Mouse (Mus musculus): ENCODE results near the gene Rnf186.

The Rnf186 gene

GRCm38 (mm10) chr4:138966866-138967265 lies at the start of gene Rnf186:
TSS of gene Rnf186 (plus strand) at chr4:138967112.
- in situ Hi-C loops (cut with MboI; ENCODE audit: low pct_unique_long_range_greater_than_20kb in 1 of 2, low sequenced_read_pairs in 2 of 2, unreplicated experiment in 1 of 2) = no loop called here

- in situ Hi-C loops (cut with MboI; ENCODE audit: low pct_unique_long_range_greater_than_20kb in 1 of 2, low sequenced_read_pairs in 2 of 2, unreplicated experiment in 1 of 2) = no loop called here
These were observed 49.6 kb upstream of the Rnf186 start for GRCm38 (mm10) chr4:138917282-138917681.

GRCm38 (mm10) chr4:138921254-138922130 lies 45.4 kb upstream of the Rnf186 start:
- in situ Hi-C loops (cut with MboI; ENCODE audit: low pct_unique_long_range_greater_than_20kb in 1 of 2, low sequenced_read_pairs in 2 of 2, unreplicated experiment in 1 of 2) = no loop called here

GRCm38 (mm10) chr4:138922131-138922459 lies 44.8 kb upstream of the Rnf186 start:
- in situ Hi-C loops (cut with MboI; ENCODE audit: low pct_unique_long_range_greater_than_20kb in 1 of 2, low sequenced_read_pairs in 2 of 2, unreplicated experiment in 1 of 2) = no loop called here

- in situ Hi-C loops (cut with MboI; ENCODE audit: low pct_unique_long_range_greater_than_20kb in 1 of 2, low sequenced_read_pairs in 2 of 2, unreplicated experiment in 1 of 2) = loop anchor here in 1 of 2 experiments (5.0 kb wide), 2 partner anchors 77 to 152 kb away; partner anchors contain the start of gene Htr6
These were observed 41.4 kb upstream of the Rnf186 start for GRCm38 (mm10) chr4:138925561-138925960.

GRCm38 (mm10) chr4:138933862-138934261 lies 33.0 kb upstream of the Rnf186 start:
- in situ Hi-C loops (cut with MboI; ENCODE audit: low pct_unique_long_range_greater_than_20kb in 1 of 2, low sequenced_read_pairs in 2 of 2, unreplicated experiment in 1 of 2) = no loop called here

GRCm38 (mm10) chr4:138934456-138935145 lies 32.3 kb upstream of the Rnf186 start:
- in situ Hi-C loops (cut with MboI; ENCODE audit: low pct_unique_long_range_greater_than_20kb in 1 of 2, low sequenced_read_pairs in 2 of 2, unreplicated experiment in 1 of 2) = no loop called here

- in situ Hi-C loops (cut with MboI; ENCODE audit: low pct_unique_long_range_greater_than_20kb in 1 of 2, low sequenced_read_pairs in 2 of 2, unreplicated experiment in 1 of 2) = no loop called here
These were observed 28.2 kb upstream of the Rnf186 start for GRCm38 (mm10) chr4:138938495-138939269.

GRCm38 (mm10) chr4:138939481-138939880 lies 27.4 kb upstream of the Rnf186 start:
- in situ Hi-C loops (cut with MboI; ENCODE audit: low pct_unique_long_range_greater_than_20kb in 1 of 2, low sequenced_read_pairs in 2 of 2, unreplicated experiment in 1 of 2) = no loop called here

- in situ Hi-C loops (cut with MboI; ENCODE audit: low pct_unique_long_range_greater_than_20kb in 1 of 2, low sequenced_read_pairs in 2 of 2, unreplicated experiment in 1 of 2) = no loop called here
These were observed 25.5 kb upstream of the Rnf186 start for GRCm38 (mm10) chr4:138941401-138941800.

GRCm38 (mm10) chr4:138941966-138942365 lies 24.9 kb upstream of the Rnf186 start:
- in situ Hi-C loops (cut with MboI; ENCODE audit: low pct_unique_long_range_greater_than_20kb in 1 of 2, low sequenced_read_pairs in 2 of 2, unreplicated experiment in 1 of 2) = no loop called here

GRCm38 (mm10) chr4:138943730-138944129 lies 23.2 kb upstream of the Rnf186 start:
- in situ Hi-C loops (cut with MboI; ENCODE audit: low pct_unique_long_range_greater_than_20kb in 1 of 2, low sequenced_read_pairs in 2 of 2, unreplicated experiment in 1 of 2) = no loop called here

GRCm38 (mm10) chr4:138948257-138948656 lies 18.7 kb upstream of the Rnf186 start:
- in situ Hi-C loops (cut with MboI; ENCODE audit: low pct_unique_long_range_greater_than_20kb in 1 of 2, low sequenced_read_pairs in 2 of 2, unreplicated experiment in 1 of 2) = no loop called here

GRCm38 (mm10) chr4:138958612-138959011 lies 8.3 kb upstream of the Rnf186 start:
- in situ Hi-C loops (cut with MboI; ENCODE audit: low pct_unique_long_range_greater_than_20kb in 1 of 2, low sequenced_read_pairs in 2 of 2, unreplicated experiment in 1 of 2) = no loop called here

GRCm38 (mm10) chr4:138959120-138959519 lies 7.8 kb upstream of the Rnf186 start:
- in situ Hi-C loops (cut with MboI; ENCODE audit: low pct_unique_long_range_greater_than_20kb in 1 of 2, low sequenced_read_pairs in 2 of 2, unreplicated experiment in 1 of 2) = no loop called here

- in situ Hi-C loops (cut with MboI; ENCODE audit: low pct_unique_long_range_greater_than_20kb in 1 of 2, low sequenced_read_pairs in 2 of 2, unreplicated experiment in 1 of 2) = no loop called here
These were observed 7.0 kb upstream of the Rnf186 start for GRCm38 (mm10) chr4:138959926-138960325.

GRCm38 (mm10) chr4:138962719-138963118 lies 4.2 kb upstream of the Rnf186 start:
- in situ Hi-C loops (cut with MboI; ENCODE audit: low pct_unique_long_range_greater_than_20kb in 1 of 2, low sequenced_read_pairs in 2 of 2, unreplicated experiment in 1 of 2) = no loop called here

GRCm38 (mm10) chr4:138965871-138966270 lies 1.0 kb upstream of the Rnf186 start:
- in situ Hi-C loops (cut with MboI; ENCODE audit: low pct_unique_long_range_greater_than_20kb in 1 of 2, low sequenced_read_pairs in 2 of 2, unreplicated experiment in 1 of 2) = no loop called here

- in situ Hi-C loops (cut with MboI; ENCODE audit: low pct_unique_long_range_greater_than_20kb in 1 of 2, low sequenced_read_pairs in 2 of 2, unreplicated experiment in 1 of 2) = no loop called here
These were observed 573 bp downstream of the Rnf186 start for GRCm38 (mm10) chr4:138967485-138967884.

Data from mouse embryonic stem cell (cell line).